Mouse (Mus musculus) kidney, embryonic 14.5 days (tissue): ENCODE measurements around the gene Fxyd3. TPM values are rescaled to one million over a fixed set of nuclear protein-coding genes. Genes with fewer than 3 reads are reported as not detected.

Experiments used
- ATAC-seq: fragments of 200-750 bp; cut with Nextera tagmentation; 2 replicates; pipeline ENCODE4 v1.8.0; 2017; ENCODE audit warnings: moderate number of reproducible peaks, mild to moderate bottlenecking, moderate TSS enrichment, moderate library complexity; ENCODE audit not compliant: low FRiP score, low TSS enrichment
- H3K27ac ChIP-seq: fragments of 300-500 bp; sonication (generic); 2 replicates; pipeline ENCODE4 v1.5.1; 2014; ENCODE audit warnings: low read depth, mild to moderate bottlenecking, low read length, moderate library complexity, mixed read lengths
- H3K27me3 ChIP-seq: fragments of 300-500 bp; sonication (generic); 2 replicates; pipeline ENCODE4 v1.6.1; 2014; ENCODE audit warnings: mild to moderate bottlenecking, low read length; ENCODE audit not compliant: control insufficient read depth, insufficient read depth
- H3K36me3 ChIP-seq: fragments of 300-500 bp; sonication (generic); 2 replicates; pipeline ENCODE4 v1.6.1; 2014; ENCODE audit warnings: low read length, mixed read lengths; ENCODE audit not compliant: control insufficient read depth, insufficient read depth
- H3K4me1 ChIP-seq: fragments of 300-500 bp; sonication (generic); 2 replicates; pipeline ENCODE4 v1.6.1; 2014; ENCODE audit warnings: low read length, mixed read lengths; ENCODE audit not compliant: control insufficient read depth, insufficient read depth
- H3K4me2 ChIP-seq: fragments of 300-500 bp; sonication (generic); replicated peaks from 2 replicates; pipeline ENCODE4 v1.6.1; 2014; ENCODE audit warnings: low read depth, mild to moderate bottlenecking, low read length
- H3K4me3 ChIP-seq: fragments of 300-500 bp; sonication (generic); 2 replicates; pipeline ENCODE4 v1.5.1; 2014; ENCODE audit warnings: mild to moderate bottlenecking, low read length
- H3K9ac ChIP-seq: fragments of 300-500 bp; sonication (generic); 2 replicates; pipeline ENCODE4 v1.6.1; 2014; ENCODE audit warnings: low read depth, mild to moderate bottlenecking, low read length, moderate library complexity
- H3K9me3 ChIP-seq: fragments of 300-500 bp; sonication (generic); 2 replicates; pipeline ENCODE4 v1.6.1; 2016; ENCODE audit warnings: low read length; ENCODE audit not compliant: control insufficient read depth
- WGBS: fragments of 180-500 bp; shearing (Covaris S2); extraction: QIAGEN DNeasy Blood & Tissue Kit; methylation state at CpG from one replicate; pipeline ENCODE4 v1.1.7; 2014; 5-methylcytosine and 5-hydroxymethylcytosine counted together
- polyA plus RNA-seq: library from polyadenylated mRNA; unstranded; fragments of >200 nt; fragmentation: Nextera tagmentation; extraction: Ambion mirVana; gene quantifications from 2 replicates; pipeline ENCODE4 v1.2.1, GENCODE M21; 2014

Gene Fxyd3
- polyA plus RNA-seq, 1 experiment from 2014 or later, result 13.4 TPM

DNA sequence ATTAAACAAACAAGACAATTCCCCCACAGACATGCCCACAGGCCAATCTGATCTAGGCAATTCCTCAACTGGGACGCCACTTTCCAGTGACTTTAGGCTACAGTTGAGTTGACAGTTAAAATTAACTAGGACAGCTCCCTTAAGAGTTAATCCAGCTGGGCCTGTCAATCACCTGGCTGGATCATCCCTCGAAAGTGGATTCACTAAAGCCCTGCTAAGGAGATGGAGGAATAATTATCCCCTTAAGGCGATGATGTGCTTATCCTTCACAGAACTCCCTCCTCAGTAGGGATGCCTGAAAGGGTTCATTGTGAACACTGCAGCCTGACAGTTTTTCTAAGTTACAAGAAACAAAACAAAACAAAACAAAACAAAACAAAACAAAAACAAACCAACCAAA lies 4.1 kb upstream of the Fxyd3 start:
- WGBS, result 60% methylated on average over 3 of the region's 3 CpGs
- H3K9me3 ChIP-seq, result no peaks in the 10 kb centered on the region
- ATAC-seq, result no peak

GRCm38 (mm10) chr7:31079670-31080069 lies 3.2 kb upstream of the Fxyd3 start:
- Histone ChIP-seq H3K27me3 (no peaks in the 10 kb centered on the region), H3K4me2 (no peak overlapping the region), H3K27ac (no peak overlapping the region), H3K4me3 (no peak overlapping the region), H3K9me3 (no peaks in the 10 kb centered on the region), H3K4me1 (no peaks in the 10 kb centered on the region), H3K9ac (no peak overlapping the region), H3K36me3 (no peaks in the 10 kb centered on the region)
- no peak for ATAC-seq
- 80% methylated on average over 8 of the region's 8 CpGs for WGBS

More for the DNA sequence above, 4.1 kb upstream of the Fxyd3 start:
- H3K9ac ChIP-seq, result no peak overlapping the region
- H3K27ac ChIP-seq, result no peak overlapping the region
- no peaks in the 10 kb centered on the region for H3K36me3 ChIP-seq
- no peak overlapping the region for H3K4me2 ChIP-seq
- no peaks in the 10 kb centered on the region for H3K4me1 ChIP-seq
- no peak overlapping the region for H3K4me3 ChIP-seq
- no peaks in the 10 kb centered on the region for H3K27me3 ChIP-seq

- H3K4me2 ChIP-seq, result no peak overlapping the region
- H3K9ac ChIP-seq, result no peak overlapping the region
- no peaks in the 10 kb centered on the region for H3K27me3 ChIP-seq
- H3K27ac ChIP-seq, result no peak overlapping the region
- H3K4me1 ChIP-seq, result 0 out of 2 replicates have a peak, but pooled peaks cover under 1% of the 10 kb centered on the region
- H3K9me3 ChIP-seq, result no peaks in the 10 kb centered on the region
- 45% methylated on average over 5 of the region's 5 CpGs for WGBS
- ATAC-seq, result peak; percentile 45
- no peaks in the 10 kb centered on the region for H3K36me3 ChIP-seq
- no peak overlapping the region for H3K4me3 ChIP-seq
These were observed 1.5 kb upstream of the Fxyd3 start for GRCm38 (mm10) chr7:31077885-31078445.

GRCm38 (mm10) chr7:31077470-31077869 lies 966 bp upstream of the Fxyd3 start:
- Histone ChIP-seq H3K9me3 (no peaks in the 10 kb centered on the region), H3K27ac (no peak overlapping the region), H3K4me1 (peaks cover 6% of the 10 kb centered on the region; the same call in 1 of the 2 replicates), H3K9ac (no peak overlapping the region), H3K4me3 (no peak overlapping the region), H3K4me2 (no peak overlapping the region), H3K27me3 (no peaks in the 10 kb centered on the region), H3K36me3 (no peaks in the 10 kb centered on the region)
- 69% methylated on average over 6 of the region's 6 CpGs for WGBS
- 0 out of 2 replicates have a peak, but pooled peaks have one; percentile 28 for ATAC-seq

- 62% methylated on average over 5 of the region's 5 CpGs for WGBS
- no peak overlapping the region for H3K4me2 ChIP-seq
- H3K4me3 ChIP-seq, result no peak overlapping the region
- no peaks in the 10 kb centered on the region for H3K36me3 ChIP-seq
- ATAC-seq, result no peak
- H3K9ac ChIP-seq, result no peak overlapping the region
- no peaks in the 10 kb centered on the region for H3K27me3 ChIP-seq
- H3K4me1 ChIP-seq, result peaks cover 11% of the 10 kb centered on the region; the same call in 1 of the 2 replicates
- H3K9me3 ChIP-seq, result no peaks in the 10 kb centered on the region
- H3K27ac ChIP-seq, result no peak overlapping the region
These were observed 1.8 kb downstream of the Fxyd3 start for GRCm38 (mm10) chr7:31074713-31075069.

GRCm38 (mm10) chr7:31074061-31074712 lies 2.3 kb downstream of the Fxyd3 start:
- WGBS, result 38% methylated on average over 7 of the region's 7 CpGs
- H3K27ac ChIP-seq, result no peak overlapping the region
- H3K27me3 ChIP-seq, result no peaks in the 10 kb centered on the region

GRCm38 (mm10) chr7:31073546-31073945 lies 3.0 kb downstream of the Fxyd3 start:
- H3K9ac ChIP-seq, result no peak overlapping the region
- no peak overlapping the region for H3K4me2 ChIP-seq
- no peaks in the 10 kb centered on the region for H3K27me3 ChIP-seq
- H3K36me3 ChIP-seq, result no peaks in the 10 kb centered on the region
- H3K4me3 ChIP-seq, result no peak overlapping the region
- H3K27ac ChIP-seq, result no peak overlapping the region
- no peaks in the 10 kb centered on the region for H3K9me3 ChIP-seq
- H3K4me1 ChIP-seq, result peaks cover 11% of the 10 kb centered on the region; the same call in 1 of the 2 replicates
- no peak for ATAC-seq

More at GRCm38 (mm10) chr7:31074061-31074712, 2.3 kb downstream of the Fxyd3 start:
- no peaks in the 10 kb centered on the region for H3K36me3 ChIP-seq
- ATAC-seq, result no peak
- no peak overlapping the region for H3K4me3 ChIP-seq
- peaks cover 11% of the 10 kb centered on the region; the same call in 1 of the 2 replicates for H3K4me1 ChIP-seq
- H3K9ac ChIP-seq, result no peak overlapping the region
- H3K4me2 ChIP-seq, result no peak overlapping the region
- H3K9me3 ChIP-seq, result no peaks in the 10 kb centered on the region

DNA sequence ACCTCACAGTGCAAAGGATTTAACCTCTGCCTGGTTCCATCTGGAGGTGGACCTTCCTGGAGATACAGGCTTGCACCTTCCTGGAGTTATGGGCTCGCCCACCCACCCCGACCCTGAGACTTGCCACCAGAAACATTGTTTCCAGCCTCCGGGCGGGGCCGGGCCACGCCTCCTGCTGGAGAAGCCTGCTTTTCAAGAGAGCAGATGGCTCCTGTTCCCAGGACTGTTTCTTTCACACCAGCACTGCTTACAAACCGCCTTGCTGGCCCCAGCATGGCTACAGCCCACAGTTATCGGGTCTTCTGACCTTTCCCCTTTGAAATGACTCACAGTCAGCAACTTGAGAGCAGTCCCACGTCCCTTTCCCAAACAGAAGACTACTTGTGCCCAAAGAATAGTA lies 4.2 kb downstream of the Fxyd3 start:
- Histone ChIP-seq H3K4me3 (no peak overlapping the region), H3K9ac (no peak overlapping the region), H3K27me3 (no peaks in the 10 kb centered on the region), H3K36me3 (no peaks in the 10 kb centered on the region), H3K27ac (no peak overlapping the region), H3K4me1 (peaks cover 17% of the 10 kb centered on the region; the same call in 1 of the 2 replicates), H3K9me3 (no peaks in the 10 kb centered on the region), H3K4me2 (no peak overlapping the region)
- ATAC-seq, result 0 out of 2 replicates have a peak, but pooled peaks have one; percentile 5
- WGBS, result 18% methylated on average over 9 of the region's 9 CpGs

DNA sequence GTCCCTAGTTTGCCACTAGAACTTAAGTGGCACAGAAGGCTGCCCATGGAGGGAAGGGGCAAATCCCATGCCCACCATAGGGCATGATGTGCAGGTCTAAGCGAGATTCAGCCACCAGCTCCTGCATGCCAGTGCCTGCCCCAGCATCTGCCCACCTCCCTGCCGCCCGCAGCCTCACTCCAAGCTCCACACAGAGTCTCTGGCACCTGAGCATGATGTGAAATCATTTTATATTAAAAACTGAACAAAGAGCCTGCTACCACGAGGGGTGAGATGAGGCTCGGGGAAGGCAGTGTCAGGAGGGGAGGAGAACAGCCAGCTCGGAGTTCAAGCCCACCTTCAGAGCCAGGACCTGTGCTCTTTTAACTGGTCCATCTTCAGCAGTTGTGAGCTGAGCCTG lies 6.2 kb downstream of the Fxyd3 start:
- Histone ChIP-seq H3K9ac (no peak overlapping the region), H3K27ac (no peak overlapping the region), H3K27me3 (no peaks in the 10 kb centered on the region), H3K9me3 (no peaks in the 10 kb centered on the region), H3K4me3 (no peak overlapping the region), H3K36me3 (no peaks in the 10 kb centered on the region), H3K4me1 (peaks cover 18% of the 10 kb centered on the region; the same call in 1 of the 2 replicates), H3K4me2 (no peak overlapping the region)
- 83% methylated on average over 6 of the region's 6 CpGs for WGBS
- ATAC-seq, result no peak
